Mouse (Mus musculus) cerebellum, postnatal 14 days (tissue): ENCODE results near the gene Slc47a1.

Experiments
- DNase-seq, 2 experiments: peaks; one replicate each; pipeline ENCODE4 v3.0.0; 2021; ENCODE audit warnings: mixed read lengths in 2 of 2

Gene Slc47a1

DNA sequence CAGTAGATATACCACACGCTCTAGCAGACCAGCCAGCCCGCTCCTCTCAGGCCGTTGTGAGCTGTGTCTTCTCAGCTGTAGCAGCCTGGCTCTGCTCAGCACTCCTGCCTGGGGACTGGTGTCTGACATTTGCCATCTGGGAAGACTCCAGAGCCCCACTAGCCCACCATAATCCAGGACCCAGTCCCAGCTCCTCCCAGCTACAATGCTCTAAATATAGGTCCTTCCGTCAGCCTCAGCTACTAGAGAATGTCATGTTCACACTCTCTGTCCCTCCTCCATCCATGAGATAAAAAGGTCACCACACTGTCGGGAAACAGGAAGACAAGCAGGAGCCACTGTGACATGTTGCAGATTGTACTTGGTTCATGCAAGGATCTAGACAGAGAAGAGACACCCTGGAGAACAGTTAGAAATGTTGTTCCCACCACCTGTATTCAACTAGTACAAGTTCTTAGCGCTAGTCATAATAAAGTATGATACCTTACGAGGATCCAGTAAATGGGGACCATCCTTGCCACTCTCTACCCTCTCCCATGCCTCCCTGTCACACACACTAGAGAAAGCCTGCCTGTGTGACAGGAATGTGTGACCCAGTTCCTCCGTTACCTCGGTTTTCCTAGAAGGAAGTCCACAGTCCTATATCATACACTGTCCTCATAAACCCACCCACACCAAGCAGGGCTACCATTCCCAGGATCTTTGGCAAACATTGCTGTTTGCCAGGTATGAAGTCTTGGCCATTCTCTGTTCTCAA is 11.4 kb downstream of the Slc47a1 start:
- no peak for DNase-seq

DNA sequence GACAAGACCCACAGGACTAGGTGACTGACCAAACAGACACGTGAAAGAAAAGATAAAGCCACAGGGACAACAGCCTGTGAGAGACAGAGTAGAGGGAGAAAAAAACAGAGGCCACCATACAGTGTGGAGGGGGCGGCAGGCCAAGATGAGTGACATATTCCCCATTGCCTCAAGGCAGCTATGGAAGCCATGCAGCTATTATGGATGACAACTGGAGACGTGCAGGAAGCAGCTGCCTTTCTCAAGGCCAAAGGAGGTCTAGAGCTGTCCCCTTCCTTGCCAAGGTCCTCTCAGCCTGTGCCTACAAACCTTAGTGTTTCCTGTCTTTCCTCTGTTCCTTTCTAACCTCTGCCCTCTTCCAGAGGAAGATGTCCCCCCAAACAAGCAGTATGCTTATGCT is 12.2 kb downstream of the Slc47a1 start:
- no peak for DNase-seq

GRCm38 (mm10) chr11:61364096-61364495 is 14.0 kb downstream of the Slc47a1 start:
- DNase-seq = no peak

GRCm38 (mm10) chr11:61361515-61362190 is 16.5 kb downstream of the Slc47a1 start:
- no peak for DNase-seq

GRCm38 (mm10) chr11:61356600-61356999 is 21.5 kb downstream of the Slc47a1 start:
- no peak for DNase-seq

- DNase-seq = no peak
Observed at GRCm38 (mm10) chr11:61356111-61356510, 22.0 kb downstream of the Slc47a1 start.

- no peak for DNase-seq
Observed at GRCm38 (mm10) chr11:61355351-61355750, 22.8 kb downstream of the Slc47a1 start.

- no peak for DNase-seq
Observed at GRCm38 (mm10) chr11:61354346-61354745, 23.8 kb downstream of the Slc47a1 start.

DNA sequence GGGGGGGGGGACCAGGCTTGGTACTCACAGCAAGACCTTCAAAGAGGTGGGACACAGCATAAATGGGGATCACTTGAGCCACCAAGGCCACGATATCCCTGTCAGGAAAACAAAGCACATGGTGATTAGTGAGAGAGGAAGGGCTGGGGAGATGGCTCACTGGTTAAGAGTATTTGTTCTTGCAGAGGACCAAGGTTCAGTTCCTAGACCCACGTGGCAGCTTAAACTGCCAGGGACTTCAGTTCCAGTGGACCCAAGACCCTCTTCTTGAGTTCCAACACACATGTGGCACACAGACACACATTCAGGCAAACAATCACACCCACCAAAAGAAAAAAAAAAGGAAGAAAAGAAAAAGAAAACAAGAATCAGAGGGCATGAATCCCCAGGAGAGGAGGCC is 25.1 kb downstream of the Slc47a1 start:
- DNase-seq = no peak

DNA sequence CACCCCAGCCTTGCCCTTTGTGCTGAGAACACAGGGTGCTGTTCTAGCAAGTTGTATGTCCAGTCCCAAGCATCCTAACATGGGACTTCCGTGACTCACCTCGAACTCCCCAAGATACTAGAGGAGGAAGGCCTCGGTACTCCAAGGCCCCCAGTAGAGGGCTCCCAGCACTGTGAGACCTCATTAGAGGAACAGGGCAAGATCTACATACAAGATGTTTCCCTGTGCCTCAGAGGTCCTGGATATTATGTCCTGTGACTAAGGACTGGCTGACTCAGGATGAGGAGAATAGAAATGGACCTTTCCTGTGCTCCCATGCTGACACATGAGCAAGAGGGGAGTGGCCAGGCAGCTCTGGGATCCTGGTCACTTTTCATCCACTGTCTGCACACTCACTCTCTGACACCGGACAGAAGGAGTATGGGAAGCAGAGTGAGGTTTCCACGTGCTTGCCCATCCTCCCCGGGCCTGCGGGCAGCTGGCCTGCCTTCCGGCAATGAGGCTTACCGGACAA is 25.9 kb downstream of the Slc47a1 start:
- peak in 1 of 2 experiments; percentile 14 for DNase-seq

DNA sequence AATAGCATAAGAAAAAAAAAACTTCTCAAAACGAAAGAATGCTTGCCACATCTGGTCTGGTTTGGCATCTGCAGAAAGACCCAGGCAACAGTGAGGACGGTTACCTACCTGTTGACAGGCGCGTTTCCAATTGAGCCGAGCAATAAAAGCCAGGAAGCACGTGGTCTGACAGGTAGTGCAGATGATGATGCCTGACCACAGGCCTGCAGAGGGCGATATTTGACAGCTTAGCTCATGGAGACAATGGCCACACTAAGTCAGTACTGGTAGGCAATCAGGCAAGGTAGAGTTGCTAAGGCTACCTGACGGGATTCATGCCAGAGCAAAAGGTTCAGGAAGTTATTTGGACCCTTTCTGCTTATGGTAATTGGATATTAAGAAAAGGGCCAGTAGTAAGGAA is 28.8 kb downstream of the Slc47a1 start:
- DNase-seq = peak; percentile 90 to 93

DNA sequence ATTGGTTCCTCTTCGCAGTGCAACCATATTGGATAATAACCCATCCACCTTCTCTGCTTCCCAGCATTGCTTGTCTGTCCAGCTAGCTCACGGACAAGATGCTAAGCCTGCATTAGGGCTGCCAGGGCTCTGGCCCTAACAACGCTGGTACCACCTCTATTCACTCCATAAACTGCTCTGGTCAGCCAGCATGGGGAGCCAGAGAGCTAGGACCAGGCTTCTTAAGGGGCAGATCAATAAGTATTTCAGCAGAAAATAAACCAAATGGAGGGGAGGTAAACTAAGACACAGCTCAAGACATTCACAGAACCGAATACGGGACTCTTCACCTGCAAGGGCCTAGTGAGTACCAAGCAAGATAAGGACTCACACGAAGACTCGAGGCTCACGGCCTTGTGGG is 32.0 kb downstream of the Slc47a1 start:
- DNase-seq = peak in 1 of 2 experiments; percentile 21

DNA sequence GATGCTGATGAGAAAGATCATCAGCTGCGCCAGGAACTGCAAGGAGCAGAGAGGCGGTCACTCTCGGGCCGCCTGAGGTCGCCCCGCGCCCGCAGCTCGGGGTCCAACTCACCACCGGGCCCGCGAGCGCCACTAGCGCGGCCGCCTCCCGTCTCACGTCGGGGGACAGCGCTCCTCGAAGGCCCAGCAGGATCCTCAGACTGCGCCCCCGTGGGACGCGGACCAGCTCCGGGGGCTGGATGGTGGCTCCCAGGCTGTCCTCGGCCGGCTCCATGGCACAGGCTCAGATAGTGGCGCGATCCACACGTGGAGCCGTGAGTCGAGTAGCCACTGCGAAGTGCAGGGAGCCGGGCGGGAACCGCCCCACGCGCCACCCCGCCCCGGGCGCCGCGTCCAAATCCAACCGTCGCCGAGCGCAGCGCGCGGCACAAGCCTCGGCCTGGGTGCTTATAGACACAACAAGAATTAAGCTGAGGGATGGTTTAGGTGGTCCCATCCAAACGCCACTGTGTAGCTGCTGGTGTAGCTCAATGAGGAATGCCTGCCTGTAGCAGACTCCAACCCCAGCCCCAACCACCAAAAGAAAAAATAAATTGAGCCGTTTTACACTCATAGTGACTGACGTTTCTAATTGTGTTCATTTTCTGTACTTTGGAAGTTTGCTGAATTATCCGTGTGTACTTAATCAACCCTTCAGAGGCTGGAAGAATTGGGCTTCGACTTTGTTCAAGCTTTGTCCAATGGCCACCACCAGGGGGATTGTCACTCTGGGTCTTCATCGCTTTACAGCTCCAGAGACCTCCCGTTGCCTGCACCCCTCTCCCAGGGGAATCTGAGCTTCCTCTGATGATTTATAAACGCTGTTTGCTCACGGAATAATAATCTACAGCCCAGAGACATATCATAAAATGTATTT is 35.4 kb downstream of the Slc47a1 start, which contains the start of gene Slc47a2:
Gene Slc47a2, minus strand, starts transcription at position 356 of the 916 bp plus-strand sequence.
- peak; percentile 33 to 50 for DNase-seq

DNA sequence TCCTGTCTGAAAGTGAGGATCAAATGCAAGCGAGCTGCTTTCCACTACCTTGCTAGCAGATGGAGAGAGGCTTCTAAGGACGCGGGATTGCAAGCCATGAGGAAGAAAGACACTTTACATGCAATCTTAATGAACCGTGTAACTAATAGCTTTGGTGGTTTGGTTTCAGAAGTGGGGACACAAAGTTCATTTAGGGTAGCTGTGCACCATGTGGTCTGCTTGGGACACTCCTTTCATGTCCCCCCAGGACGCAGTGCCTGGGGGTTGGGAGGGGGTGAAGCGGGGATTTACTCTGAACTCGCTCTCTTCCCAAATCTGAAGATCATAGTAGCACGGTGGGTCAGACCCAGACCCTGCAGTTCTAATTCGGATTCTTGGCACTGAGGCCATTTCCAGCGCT is 36.2 kb downstream of the Slc47a1 start:
- no peak for DNase-seq

- DNase-seq = no peak
Observed at GRCm38 (mm10) chr11:61341233-61341632, 36.9 kb downstream of the Slc47a1 start.

GRCm38 (mm10) chr11:61340374-61340773 is 37.8 kb downstream of the Slc47a1 start:
- DNase-seq = no peak

GRCm38 (mm10) chr11:61337586-61337985 is 40.6 kb downstream of the Slc47a1 start:
- DNase-seq = no peak

- no peak for DNase-seq
Observed at GRCm38 (mm10) chr11:61320904-61321687, 57.0 kb downstream of the Slc47a1 start.

DNA sequence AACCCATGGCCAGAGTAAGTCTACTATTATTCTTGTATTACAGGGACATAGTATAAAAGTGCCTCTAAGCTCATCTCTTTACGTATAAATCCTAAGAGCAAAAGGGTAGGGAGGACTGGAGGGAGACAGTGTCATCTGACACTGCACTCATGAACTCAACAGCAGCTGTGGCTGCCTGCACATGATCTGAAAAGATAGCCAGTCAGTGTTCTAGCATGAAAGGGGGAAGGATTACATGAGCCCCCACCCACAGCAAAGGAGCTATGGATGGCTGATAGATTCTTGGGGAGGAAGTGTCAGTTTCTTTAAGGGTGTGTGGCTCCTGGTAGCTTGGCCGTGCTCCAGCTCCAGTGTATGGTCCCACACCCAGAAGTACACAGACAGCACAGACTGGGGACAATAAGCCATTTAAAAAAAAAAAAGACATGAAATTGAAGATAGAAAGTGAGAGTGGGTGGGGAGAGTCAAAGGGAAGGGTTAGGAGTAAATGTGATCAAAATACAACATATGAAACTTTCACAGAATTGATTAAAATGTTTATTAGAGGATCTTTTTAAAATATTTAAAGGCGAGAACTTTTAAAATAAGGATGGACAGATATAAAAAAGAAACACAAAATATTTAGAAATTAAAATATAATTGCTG is 58.1 kb downstream of the Slc47a1 start:
- no peak for DNase-seq

DNA sequence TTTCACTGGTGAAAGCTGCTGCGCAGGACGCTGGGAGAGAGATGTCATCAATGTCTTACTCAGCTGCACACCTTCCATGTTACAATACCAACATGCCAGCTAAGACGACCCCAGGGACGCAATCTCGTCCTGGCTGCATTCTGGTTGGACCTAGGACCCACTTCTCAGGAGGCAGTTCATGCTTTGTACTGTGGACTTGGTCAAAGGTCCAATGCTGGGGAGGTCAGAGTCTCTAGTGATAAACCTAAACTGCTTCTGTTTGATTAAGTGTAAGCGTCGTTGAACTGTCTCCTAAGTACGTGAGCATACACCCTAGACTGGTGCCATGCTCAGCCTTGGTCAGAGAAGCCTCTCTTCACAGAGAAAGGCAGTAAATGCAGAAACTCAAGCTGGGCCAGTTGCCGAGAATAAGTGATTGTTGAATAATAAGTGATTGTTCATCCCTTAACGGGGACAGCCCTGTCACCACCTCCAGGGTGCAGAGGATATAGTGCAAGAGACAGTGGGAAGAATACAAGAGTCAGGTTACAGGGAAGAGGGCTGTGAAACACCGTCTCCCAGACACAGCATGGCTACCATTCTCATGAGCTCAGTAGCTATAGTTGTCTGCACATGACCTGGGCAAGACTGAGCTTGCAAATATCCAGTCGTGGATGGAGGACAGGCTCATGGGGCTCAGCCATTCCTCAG is 58.8 kb downstream of the Slc47a1 start:
- no peak for DNase-seq

- no peak for DNase-seq
Observed at GRCm38 (mm10) chr11:61316864-61317263, 61.3 kb downstream of the Slc47a1 start.
